Mouse (Mus musculus): Measurements from ENCODE around the gene Mfsd4b3.
"Not testable (repeated sequence)": the region's sequence is repeated elsewhere in the genome, so short reads cannot be mapped to it uniquely, and the experiment has no call there.

GRCm38 (mm10) chr10:40008847-40009246 lies 48.9 kb upstream of the Mfsd4b3 start:
- not testable (repeated sequence) for TF ChIP-seq GATA1, TAL1 (IDR thresholded peaks at IDR 0.05; ENCODE audit: low read length)
